Mouse (Mus musculus): Measurements from ENCODE around the gene Srsf1. TPM values are rescaled to one million over a fixed set of nuclear protein-coding genes. Genes with fewer than 3 reads are reported as not detected.

The Srsf1 gene
- total and polyA plus RNA-seq, 3 experiments = 416 to 812 (median 730) TPM

GRCm38 (mm10) chr11:88030836-88031235 lies 16.3 kb upstream of the Srsf1 start:
- Histone ChIP-seq H3K27me3 (replicated peaks) (no peaks in the 10 kb centered on the region), H3K4me1 (ENCODE audit: control insufficient read depth in 1 of 2, insufficient read depth in 2 of 2) (no peaks in the 10 kb centered on the region), H3K27ac (ENCODE audit: insufficient read depth, low read depth) (no peak overlapping the region), H3K9ac (ENCODE audit: insufficient read depth, low read depth) (no peak overlapping the region), H3K9me3 (replicated peaks; ENCODE audit: low read length) (no peaks in the 10 kb centered on the region), H3K36me3 (replicated peaks in 1 of 2; ENCODE audit: control insufficient read depth in 1 of 2, insufficient read depth in 1 of 2, low read length in 1 of 2) (no peaks in the 10 kb centered on the region), H3K79me2 (replicated peaks; ENCODE audit: control insufficient read depth, extremely low read depth, insufficient read depth, poor library complexity, severe bottlenecking) (no peaks in the 10 kb centered on the region), H3K4me2 (ENCODE audit: insufficient read depth, low read depth, poor library complexity, severe bottlenecking) (no peak overlapping the region), H3K4me3 (replicated peaks in 1 of 3; ENCODE audit: low read depth in 2 of 3, low read length in 2 of 3, poor library complexity in 1 of 3) (no peak overlapping the region)
- TF ChIP-seq POLR2A (IDR thresholded peaks at IDR 0.05; ENCODE audit: low read depth, low read length) = no peak
- in situ Hi-C loops (cut with MboI; ENCODE audit: low pct_ligation_motif_present, low pct_unique_long_range_greater_than_20kb, low sequenced_read_pairs) (no loop called here), dilution Hi-C loops (cut with MboI; ENCODE audit: extremely low pct_ligation_motif_present, extremely low pct_unique_long_range_greater_than_20kb, low sequenced_read_pairs) (no loop called here)
- no peak for DNase-seq (ENCODE audit: extremely low read depth)

GRCm38 (mm10) chr11:88031753-88032152 lies 15.4 kb upstream of the Srsf1 start:
- no peak overlapping the region for H3K4me3 ChIP-seq (replicated peaks in 1 of 3; ENCODE audit: low read depth in 2 of 3, low read length in 2 of 3, poor library complexity in 1 of 3)
- in situ Hi-C loops (cut with MboI; ENCODE audit: low pct_ligation_motif_present, low pct_unique_long_range_greater_than_20kb, low sequenced_read_pairs) (no loop called here), dilution Hi-C loops (cut with MboI; ENCODE audit: extremely low pct_ligation_motif_present, extremely low pct_unique_long_range_greater_than_20kb, low sequenced_read_pairs) (no loop called here)
- no peaks in the 10 kb centered on the region for H3K4me1 ChIP-seq (ENCODE audit: control insufficient read depth in 1 of 2, insufficient read depth in 2 of 2)
- no peaks in the 10 kb centered on the region for H3K79me2 ChIP-seq (replicated peaks; ENCODE audit: control insufficient read depth, extremely low read depth, insufficient read depth, poor library complexity, severe bottlenecking)
- H3K4me2 ChIP-seq (ENCODE audit: insufficient read depth, low read depth, poor library complexity, severe bottlenecking) = no peak overlapping the region
- TF ChIP-seq ZNF384 (IDR thresholded peaks at IDR 0.05; ENCODE audit: low read depth, low read length) (no peak), CHD1 (IDR thresholded peaks at IDR 0.05; ENCODE audit: low read depth, low read length) (no peak), SMC3 (IDR thresholded peaks at IDR 0.05; ENCODE audit: low read depth, low read length) (no peak), ZKSCAN1 (IDR thresholded peaks at IDR 0.05; ENCODE audit: borderline replicate concordance, low read depth, low read length) (no peak), NRF1 (IDR thresholded peaks at IDR 0.05; ENCODE audit: low read depth, low read length) (no peak), NELFE (IDR thresholded peaks at IDR 0.05; ENCODE audit: low read depth, low read length) (no peak), E2F4 (IDR thresholded peaks at IDR 0.05; ENCODE audit: insufficient replicate concordance, low read depth, low read length) (no peak), EP300 (IDR thresholded peaks at IDR 0.05; ENCODE audit: low read length) (no peak), USF1 (IDR thresholded peaks at IDR 0.05; ENCODE audit: low read depth, low read length) (no peak)
- no peak for DNase-seq (ENCODE audit: extremely low read depth)
- no peak overlapping the region for H3K27ac ChIP-seq (ENCODE audit: insufficient read depth, low read depth)
- no peaks in the 10 kb centered on the region for H3K27me3 ChIP-seq (replicated peaks)
- H3K36me3 ChIP-seq (replicated peaks in 1 of 2; ENCODE audit: control insufficient read depth in 1 of 2, insufficient read depth in 1 of 2, low read length in 1 of 2) = no peaks in the 10 kb centered on the region
- H3K9me3 ChIP-seq (replicated peaks; ENCODE audit: low read length) = no peaks in the 10 kb centered on the region
- H3K9ac ChIP-seq (ENCODE audit: insufficient read depth, low read depth) = no peak overlapping the region

GRCm38 (mm10) chr11:88035970-88036369 lies 11.2 kb upstream of the Srsf1 start:
- H3K4me2 ChIP-seq (ENCODE audit: insufficient read depth, low read depth, poor library complexity, severe bottlenecking) = no peak overlapping the region
- H3K9me3 ChIP-seq (replicated peaks; ENCODE audit: low read length) = no peaks in the 10 kb centered on the region
- TF ChIP-seq MAZ (IDR thresholded peaks at IDR 0.05; ENCODE audit: low read depth, low read length) = no peak
- TF ChIP-seq MAFK (IDR thresholded peaks at IDR 0.05; ENCODE audit: insufficient replicate concordance, low read length) = no peak
- TF ChIP-seq RAD21 (IDR thresholded peaks at IDR 0.05; ENCODE audit: low read depth, low read length) = peak; percentile 13
- TF ChIP-seq POLR2A (IDR thresholded peaks at IDR 0.05; ENCODE audit: low read depth, low read length) = no peak
- DNase-seq (ENCODE audit: extremely low read depth) = no peak
- H3K79me2 ChIP-seq (replicated peaks; ENCODE audit: control insufficient read depth, extremely low read depth, insufficient read depth, poor library complexity, severe bottlenecking) = no peaks in the 10 kb centered on the region
- H3K9ac ChIP-seq (ENCODE audit: insufficient read depth, low read depth) = no peak overlapping the region
- dilution Hi-C loops (cut with MboI; ENCODE audit: extremely low pct_ligation_motif_present, extremely low pct_unique_long_range_greater_than_20kb, low sequenced_read_pairs) (no loop called here), in situ Hi-C loops (cut with MboI; ENCODE audit: low pct_ligation_motif_present, low pct_unique_long_range_greater_than_20kb, low sequenced_read_pairs) (no loop called here)
- H3K36me3 ChIP-seq (replicated peaks in 1 of 2; ENCODE audit: control insufficient read depth in 1 of 2, insufficient read depth in 1 of 2, low read length in 1 of 2) = peaks cover 0 to 9% of the 10 kb centered on the region in 2 experiments
- no peaks in the 10 kb centered on the region for H3K27me3 ChIP-seq (replicated peaks)
- no peak overlapping the region for H3K27ac ChIP-seq (ENCODE audit: insufficient read depth, low read depth)
- H3K4me1 ChIP-seq (ENCODE audit: control insufficient read depth in 1 of 2, insufficient read depth in 2 of 2) = no peaks in the 10 kb centered on the region
- H3K4me3 ChIP-seq (replicated peaks in 1 of 3; ENCODE audit: low read depth in 2 of 3, low read length in 2 of 3, poor library complexity in 1 of 3) = no peak overlapping the region

Measured in CH12.LX (cell line).